Mouse (Mus musculus) natural killer cell, adult 2 months (primary cell): ENCODE results near the gene Ifnlr1.
A peak's percentile ranks its signal among the peaks of the same experiment; 100 is the strongest.
"Not testable (repeated sequence)": the region's sequence is repeated elsewhere in the genome, so short reads cannot be mapped to it uniquely, and the experiment has no call there.

ENCODE experiments used
- DNase-seq, 2 experiments: peaks; one replicate each; pipeline ENCODE4 v3.0.0; 2022; ENCODE audit warnings: low spot score in 2 of 2

The Ifnlr1 gene

GRCm38 (mm10) chr4:135685906-135686567 is at the start of gene Ifnlr1:
TSS of gene Ifnlr1 (plus strand) at chr4:135686287.
- DNase-seq: peak in 1 of 2 experiments; percentile 48

- DNase-seq: not testable (repeated sequence)
Measured at GRCm38 (mm10) chr4:135641302-135642079, 44.6 kb upstream of the Ifnlr1 start.

GRCm38 (mm10) chr4:135645022-135645637 is 41.0 kb upstream of the Ifnlr1 start:
- no peak for DNase-seq

- no peak for DNase-seq
Measured at GRCm38 (mm10) chr4:135652966-135653607, 33.0 kb upstream of the Ifnlr1 start.

GRCm38 (mm10) chr4:135653956-135654355 is 32.1 kb upstream of the Ifnlr1 start:
- no peak for DNase-seq

GRCm38 (mm10) chr4:135655499-135655898 is 30.6 kb upstream of the Ifnlr1 start:
- no peak for DNase-seq

GRCm38 (mm10) chr4:135656094-135656589 is 29.9 kb upstream of the Ifnlr1 start:
- DNase-seq: no peak

GRCm38 (mm10) chr4:135658484-135658883 is 27.6 kb upstream of the Ifnlr1 start:
- no peak for DNase-seq

GRCm38 (mm10) chr4:135658899-135659298 is 27.2 kb upstream of the Ifnlr1 start:
- DNase-seq: no peak

- no peak for DNase-seq
Measured at GRCm38 (mm10) chr4:135661082-135661809, 24.8 kb upstream of the Ifnlr1 start.

- DNase-seq: no peak
Measured at GRCm38 (mm10) chr4:135661994-135662393, 24.1 kb upstream of the Ifnlr1 start.

GRCm38 (mm10) chr4:135664656-135665055 is 21.4 kb upstream of the Ifnlr1 start:
- peak in 1 of 2 experiments; percentile 28 for DNase-seq

- peak; percentile 45 to 59 for DNase-seq
Measured at GRCm38 (mm10) chr4:135666192-135666975, 19.7 kb upstream of the Ifnlr1 start.

- peak; percentile 28 to 31 for DNase-seq
Measured at GRCm38 (mm10) chr4:135667266-135667844, 18.7 kb upstream of the Ifnlr1 start.

GRCm38 (mm10) chr4:135673507-135673906 is 12.6 kb upstream of the Ifnlr1 start:
- no peak for DNase-seq

GRCm38 (mm10) chr4:135674993-135675392 is 11.1 kb upstream of the Ifnlr1 start:
- DNase-seq: no peak

GRCm38 (mm10) chr4:135676476-135676875 is 9.6 kb upstream of the Ifnlr1 start:
- DNase-seq: no peak

GRCm38 (mm10) chr4:135679316-135679715 is 6.8 kb upstream of the Ifnlr1 start:
- DNase-seq: peak in 1 of 2 experiments; percentile 60

GRCm38 (mm10) chr4:135681789-135682188 is 4.3 kb upstream of the Ifnlr1 start:
- no peak for DNase-seq

- no peak for DNase-seq
Measured at GRCm38 (mm10) chr4:135683553-135683952, 2.5 kb upstream of the Ifnlr1 start.
